Mouse (Mus musculus) lung, embryonic 14.5 days (tissue): ENCODE data around the gene Itsn1. TPM values are rescaled to one million over a fixed set of nuclear protein-coding genes. Genes with fewer than 3 reads are reported as not detected.

Experiments
- ATAC-seq: fragments of 200-750 bp; cut with Nextera tagmentation; 2 replicates; pipeline ENCODE4 v1.8.0; 2017; ENCODE audit warnings: mild to moderate bottlenecking, moderate TSS enrichment, moderate library complexity; ENCODE audit not compliant: insufficient read depth
- DNase-seq: peaks from one replicate; pipeline ENCODE4 v3.0.0-alpha.2; 2015
- H3K27ac ChIP-seq: fragments of 300-500 bp; sonication (generic); 2 replicates; pipeline ENCODE4 v1.5.1; 2014; ENCODE audit warnings: low read depth, mild to moderate bottlenecking, moderate library complexity
- H3K27me3 ChIP-seq: fragments of 300-500 bp; sonication (generic); 2 replicates; pipeline ENCODE4 v1.6.1; 2014; ENCODE audit warnings: low read length, control low read depth; ENCODE audit not compliant: insufficient read depth
- H3K36me3 ChIP-seq: fragments of 300-500 bp; sonication (generic); 2 replicates; pipeline ENCODE4 v1.6.1; 2014; ENCODE audit warnings: control low read depth; ENCODE audit not compliant: insufficient read depth
- H3K4me1 ChIP-seq: fragments of 300-500 bp; sonication (generic); 2 replicates; pipeline ENCODE4 v1.6.1; 2014; ENCODE audit warnings: antibody characterized with exemption, control low read depth; ENCODE audit not compliant: insufficient read depth
- H3K4me2 ChIP-seq: fragments of 300-500 bp; sonication (generic); 2 replicates; pipeline ENCODE4 v1.6.1; 2014; ENCODE audit warnings: mild to moderate bottlenecking
- H3K4me3 ChIP-seq: fragments of 300-500 bp; sonication (generic); 2 replicates; pipeline ENCODE4 v1.5.1; 2014; ENCODE audit warnings: low read depth, low read length
- H3K9ac ChIP-seq: fragments of 300-500 bp; sonication (generic); 2 replicates; pipeline ENCODE4 v1.6.1; 2014
- H3K9me3 ChIP-seq: fragments of 300-500 bp; sonication (generic); 2 replicates; pipeline ENCODE4 v1.6.1; 2016; ENCODE audit warnings: low read depth, low read length, control low read depth
- CTCF ChIP-seq: IDR thresholded peaks from 2 replicates; pipeline ENCODE4 v1.5.1; 2016; ENCODE audit warnings: antibody characterized with exemption, low read depth
- WGBS: fragments of 180-500 bp; shearing (Covaris S2); extraction: QIAGEN DNeasy Blood & Tissue Kit; methylation state at CpG from one replicate; pipeline ENCODE4 v1.1.7; 2014; 5-methylcytosine and 5-hydroxymethylcytosine counted together
- polyA plus RNA-seq: library from polyadenylated mRNA; unstranded; fragments of >200 nt; fragmentation: Nextera tagmentation; extraction: Ambion mirVana; gene quantifications from 2 replicates; pipeline ENCODE4 v1.2.1, GENCODE M21; 2014

Itsn1 gene
- polyA plus RNA-seq, 1 experiment from 2014 or later: 25.4 TPM

DNA sequence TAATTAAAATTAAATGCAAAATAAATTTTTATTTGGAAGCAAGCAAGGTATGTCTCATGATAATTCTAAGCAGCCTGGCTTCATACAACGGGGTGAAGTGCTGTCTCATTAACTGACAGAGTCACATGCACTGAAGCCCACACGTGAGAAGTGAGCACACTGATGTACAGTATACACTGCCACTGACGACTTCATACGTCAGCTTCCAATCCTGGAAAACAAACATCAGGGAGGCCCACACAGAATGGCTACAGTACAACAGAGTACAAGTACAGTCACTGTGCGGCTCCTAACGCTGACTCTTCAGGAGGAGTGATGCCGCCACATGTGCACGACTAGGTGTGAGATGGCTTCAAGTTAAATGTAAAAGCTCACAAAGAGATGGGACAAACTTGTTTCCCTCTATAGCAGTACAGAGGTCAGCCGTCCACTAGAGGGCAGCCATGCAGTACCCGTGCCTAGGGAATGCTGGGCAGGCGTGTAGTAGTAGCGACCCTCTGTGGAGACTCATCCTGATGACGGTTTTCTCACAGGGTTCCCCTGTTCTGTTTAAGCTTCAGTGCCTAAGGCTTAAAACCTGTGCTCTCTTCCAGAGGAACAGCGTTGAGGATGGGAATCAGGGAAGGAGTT lies 34.5 kb upstream of the Itsn1 start:
- ATAC-seq: peak; percentile 91
- peak; percentile 93 for DNase-seq
- H3K4me2 ChIP-seq: no peak overlapping the region
- H3K4me3 ChIP-seq: no peak overlapping the region
- H3K27ac ChIP-seq: no peak overlapping the region
- no peaks in the 10 kb centered on the region for H3K9me3 ChIP-seq
- peak; percentile 93 for TF ChIP-seq CTCF
- H3K27me3 ChIP-seq: no peaks in the 10 kb centered on the region
- no peaks in the 10 kb centered on the region for H3K4me1 ChIP-seq
- H3K9ac ChIP-seq: no peak overlapping the region
- peaks cover 27% of the 10 kb centered on the region for H3K36me3 ChIP-seq
- WGBS: 23% methylated on average over 14 of the region's 14 CpGs

DNA sequence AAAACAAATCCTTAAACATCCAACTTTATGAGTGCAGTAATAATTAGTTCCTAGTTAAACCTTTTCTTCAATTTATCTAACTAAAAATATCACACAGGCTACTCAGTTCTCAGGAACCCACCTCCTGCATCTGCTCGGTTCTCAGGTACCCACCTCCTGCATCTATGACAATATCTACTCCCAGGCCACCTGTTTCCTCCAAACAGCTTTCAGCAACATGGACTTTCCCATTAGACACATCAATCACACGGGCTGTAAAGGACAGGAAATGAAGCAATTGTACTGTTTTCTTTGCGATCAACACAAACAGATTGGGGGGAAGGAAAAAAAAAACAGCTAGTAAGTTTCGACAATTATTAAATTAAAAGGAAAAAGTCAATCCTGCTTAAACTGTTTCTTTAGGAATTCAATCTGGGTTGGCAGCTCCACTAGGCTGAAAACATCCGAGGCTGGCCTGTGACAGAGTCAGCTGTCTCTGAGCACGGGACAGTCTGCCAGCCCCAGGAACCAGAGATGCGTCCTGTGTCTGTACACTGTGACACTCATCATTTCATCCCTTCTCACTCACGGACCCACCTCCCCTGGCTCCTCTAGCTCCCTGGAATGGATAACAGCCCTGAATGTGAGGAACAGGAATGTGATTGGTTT lies 33.8 kb upstream of the Itsn1 start:
- WGBS: 51% methylated on average over 8 of the region's 8 CpGs
- Histone ChIP-seq H3K9ac (no peak overlapping the region), H3K4me2 (no peak overlapping the region), H3K27ac (no peak overlapping the region), H3K27me3 (no peaks in the 10 kb centered on the region), H3K4me3 (no peak overlapping the region), H3K9me3 (no peaks in the 10 kb centered on the region), H3K4me1 (no peaks in the 10 kb centered on the region), H3K36me3 (peaks cover 30% of the 10 kb centered on the region)
- TF ChIP-seq CTCF: no peak
- no peak; the same call in 1 of the 2 replicates for ATAC-seq
- DNase-seq: peak; percentile 33

DNA sequence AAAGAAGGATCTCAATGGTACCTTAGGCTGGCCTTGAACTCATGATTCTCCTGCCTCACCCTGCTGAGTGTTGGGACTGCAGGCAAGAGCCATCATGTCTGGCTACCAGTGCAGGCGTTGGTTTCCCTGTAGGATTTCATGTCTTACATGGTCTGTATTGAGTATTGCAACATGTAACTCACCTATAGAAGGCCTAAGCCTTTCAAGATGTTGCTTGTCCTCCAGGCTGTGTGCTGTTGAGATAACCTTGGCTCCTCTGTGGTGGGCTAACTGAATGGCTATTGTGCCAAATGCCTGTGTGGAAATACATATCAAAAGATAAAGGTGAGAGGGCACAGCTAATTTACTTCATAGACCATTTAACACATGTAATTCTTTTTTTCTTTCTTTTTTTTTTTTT lies 30.1 kb upstream of the Itsn1 start:
- Histone ChIP-seq H3K27ac (no peak overlapping the region), H3K36me3 (peaks cover 36% of the 10 kb centered on the region), H3K4me2 (no peak overlapping the region), H3K27me3 (no peaks in the 10 kb centered on the region), H3K4me1 (no peaks in the 10 kb centered on the region), H3K9me3 (no peaks in the 10 kb centered on the region), H3K4me3 (no peak overlapping the region), H3K9ac (no peak overlapping the region)
- DNase-seq: no peak
- ATAC-seq: no peak
- TF ChIP-seq CTCF: no peak
- 92% methylated on average over 1 of the region's 1 CpGs for WGBS

DNA sequence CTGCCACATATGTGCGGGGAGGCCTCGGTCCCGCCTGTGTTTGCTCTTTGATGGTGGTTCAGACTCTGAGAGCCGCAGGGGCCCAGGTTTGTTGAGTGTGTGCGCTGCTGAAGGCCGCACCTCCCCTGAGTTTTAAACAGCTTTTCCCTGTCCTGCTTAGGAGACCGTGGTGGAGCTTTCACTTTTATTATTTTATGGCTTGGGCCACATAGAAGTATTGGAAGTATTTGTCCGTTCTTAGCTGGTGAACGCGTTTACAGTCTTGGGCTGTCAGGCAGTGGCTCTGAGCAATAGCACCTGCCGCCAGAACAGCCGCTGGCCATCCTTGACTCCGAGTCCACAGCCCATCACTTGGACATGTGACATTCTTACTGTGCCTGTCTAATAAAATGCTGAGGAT lies 27.2 kb upstream of the Itsn1 start:
- no peaks in the 10 kb centered on the region for H3K27me3 ChIP-seq
- H3K36me3 ChIP-seq: peaks cover 46% of the 10 kb centered on the region
- no peaks in the 10 kb centered on the region for H3K4me1 ChIP-seq
- no peaks in the 10 kb centered on the region for H3K9me3 ChIP-seq
- no peak overlapping the region for H3K4me3 ChIP-seq
- DNase-seq (peak; percentile 68), ATAC-seq (peak; percentile 77)
- no peak for TF ChIP-seq CTCF
- no peak overlapping the region for H3K4me2 ChIP-seq
- WGBS: 40% methylated on average over 13 of the region's 13 CpGs
- peak overlapping the region; percentile 49; the same call in 1 of the 2 replicates for H3K27ac ChIP-seq
- H3K9ac ChIP-seq: no peak overlapping the region

DNA sequence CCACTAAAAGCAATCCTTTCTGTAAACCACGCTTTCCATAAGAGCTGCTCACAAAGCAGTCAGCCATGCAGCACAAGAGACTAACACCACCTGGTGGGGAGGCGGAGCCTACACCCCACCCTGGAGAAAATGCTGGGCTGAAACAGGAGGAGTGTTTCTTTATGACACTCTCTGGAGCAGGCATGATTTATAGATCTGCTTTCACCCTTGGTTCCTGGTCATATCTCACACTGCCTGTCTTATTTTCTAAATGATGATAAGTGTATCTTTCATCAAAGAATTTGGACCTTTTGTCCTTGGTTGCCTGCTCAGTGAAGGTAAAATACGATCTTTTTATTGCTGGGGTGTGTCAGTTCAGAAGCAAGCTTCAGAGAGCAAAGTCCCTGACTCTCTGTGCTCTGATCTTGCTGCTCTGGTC lies 26.3 kb upstream of the Itsn1 start:
- 56% methylated on average over 3 of the region's 3 CpGs for WGBS
- Histone ChIP-seq H3K4me1 (no peaks in the 10 kb centered on the region), H3K4me3 (no peak overlapping the region), H3K27me3 (no peaks in the 10 kb centered on the region), H3K27ac (no peak overlapping the region), H3K4me2 (no peak overlapping the region), H3K9me3 (no peaks in the 10 kb centered on the region), H3K36me3 (peaks cover 45% of the 10 kb centered on the region), H3K9ac (no peak overlapping the region)
- DNase-seq (no peak), ATAC-seq (0 out of 2 replicates have a peak, but pooled peaks have one; percentile 21)
- no peak for TF ChIP-seq CTCF

DNA sequence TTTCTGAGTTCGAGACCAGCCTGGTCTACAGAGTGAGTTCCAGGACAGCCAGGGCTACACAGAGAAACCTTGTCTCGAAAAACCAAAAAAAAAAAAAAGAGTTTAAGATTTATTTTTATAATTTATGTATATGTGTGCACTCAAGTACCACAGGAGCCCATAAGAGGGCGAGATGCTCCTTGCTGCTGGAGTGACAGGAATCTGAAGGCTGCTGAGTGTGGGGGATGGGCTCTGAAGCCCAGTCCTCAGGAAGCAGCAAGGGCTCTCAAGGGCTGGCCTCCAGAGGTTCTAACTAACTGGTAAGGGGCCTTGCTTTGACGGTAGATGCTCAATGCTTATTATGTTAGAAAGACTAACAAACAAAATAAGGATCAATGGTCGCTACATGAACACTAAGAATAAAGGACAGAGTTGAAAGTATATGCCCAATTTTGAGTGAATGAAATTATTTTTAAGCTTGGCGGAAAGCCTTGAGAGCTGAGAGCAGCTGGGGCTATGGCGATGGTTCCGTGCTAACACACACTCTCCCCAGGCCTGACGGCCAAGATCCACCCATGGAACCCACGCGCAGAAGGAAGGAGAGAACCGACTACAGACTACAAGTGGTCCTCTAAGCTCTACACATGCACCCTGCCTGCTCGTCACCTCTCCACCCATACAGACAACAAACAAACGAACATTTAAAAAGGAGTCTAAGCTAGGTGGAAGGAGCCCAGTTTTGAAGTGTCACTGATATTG lies 24.3 kb upstream of the Itsn1 start:
- Histone ChIP-seq H3K36me3 (peaks cover 40% of the 10 kb centered on the region), H3K9ac (no peak overlapping the region), H3K27ac (no peak overlapping the region), H3K27me3 (no peaks in the 10 kb centered on the region), H3K9me3 (no peaks in the 10 kb centered on the region), H3K4me3 (no peak overlapping the region), H3K4me1 (no peaks in the 10 kb centered on the region), H3K4me2 (no peak overlapping the region)
- 85% methylated on average over 14 of the region's 14 CpGs for WGBS
- TF ChIP-seq CTCF: peak; percentile 20
- ATAC-seq: no peak
- peak; percentile 26 for DNase-seq

DNA sequence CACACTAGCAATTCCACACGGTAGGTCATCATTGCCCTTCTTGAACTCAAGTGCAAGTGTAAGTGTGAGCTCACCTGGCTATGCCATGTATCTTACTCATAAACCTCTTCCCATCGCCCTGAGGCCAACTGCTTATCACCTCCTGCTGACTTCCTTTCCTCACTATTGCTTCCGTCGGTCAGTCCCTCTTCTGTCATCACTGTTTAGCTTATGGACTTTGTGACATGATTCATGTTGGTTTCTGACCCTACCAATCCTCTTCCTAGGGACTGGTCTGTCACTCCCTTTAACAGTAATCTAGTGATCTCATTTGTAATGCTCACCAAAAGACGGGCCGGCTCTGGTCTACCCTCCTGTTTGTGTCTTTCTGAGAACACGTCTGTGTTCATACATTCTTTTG lies 18.8 kb upstream of the Itsn1 start:
- H3K4me3 ChIP-seq: no peak overlapping the region
- no peak for DNase-seq
- H3K9ac ChIP-seq: no peak overlapping the region
- H3K27ac ChIP-seq: no peak overlapping the region
- H3K27me3 ChIP-seq: no peaks in the 10 kb centered on the region
- no peak for TF ChIP-seq CTCF
- H3K9me3 ChIP-seq: no peaks in the 10 kb centered on the region
- no peak overlapping the region for H3K4me2 ChIP-seq
- ATAC-seq: no peak
- no peaks in the 10 kb centered on the region for H3K4me1 ChIP-seq
- WGBS: 64% methylated on average over 7 of the region's 7 CpGs
- H3K36me3 ChIP-seq: peaks cover 53% of the 10 kb centered on the region
